Mouse (Mus musculus) lung, embryonic 15.5 days (tissue): Measurements from ENCODE around the gene Treml2. TPM values are rescaled to one million over a fixed set of nuclear protein-coding genes. Genes with fewer than 3 reads are reported as not detected.
"Not testable (repeated sequence)": the region's sequence is repeated elsewhere in the genome, so short reads cannot be mapped to it uniquely, and the experiment has no call there.

Experiments used
- ATAC-seq: fragments of 200-750 bp; cut with Nextera tagmentation; 2 replicates; pipeline ENCODE4 v1.8.0; 2017; ENCODE audit warnings: moderate number of reproducible peaks, borderline replicate concordance; ENCODE audit not compliant: low FRiP score, low TSS enrichment; ENCODE audit errors: extremely low read depth
- H3K27ac ChIP-seq: fragments of 300-500 bp; sonication (generic); 2 replicates; pipeline ENCODE4 v1.5.1; 2015; ENCODE audit warnings: moderate library complexity, mild to moderate bottlenecking, inconsistent platforms
- H3K27me3 ChIP-seq: fragments of 300-500 bp; sonication (generic); 2 replicates; pipeline ENCODE4 v1.6.1; 2015; ENCODE audit warnings: inconsistent platforms
- H3K36me3 ChIP-seq: fragments of 300-500 bp; sonication (generic); 2 replicates; pipeline ENCODE4 v1.6.1; 2015; ENCODE audit warnings: inconsistent platforms
- H3K4me1 ChIP-seq: fragments of 300-500 bp; sonication (generic); 2 replicates; pipeline ENCODE4 v1.6.1; 2015; ENCODE audit warnings: inconsistent platforms
- H3K4me2 ChIP-seq: fragments of 300-500 bp; sonication (generic); 2 replicates; pipeline ENCODE4 v1.6.1; 2015; ENCODE audit warnings: inconsistent platforms, mild to moderate bottlenecking, moderate library complexity
- H3K4me3 ChIP-seq: fragments of 300-500 bp; sonication (generic); 2 replicates; pipeline ENCODE4 v1.5.1; 2015; ENCODE audit warnings: mild to moderate bottlenecking, inconsistent platforms
- H3K9ac ChIP-seq: fragments of 300-500 bp; sonication (generic); 2 replicates; pipeline ENCODE4 v1.6.1; 2015; ENCODE audit warnings: inconsistent platforms
- H3K9me3 ChIP-seq: fragments of 300-500 bp; sonication (generic); 2 replicates; pipeline ENCODE4 v1.6.1; 2016; ENCODE audit warnings: inconsistent platforms
- WGBS: fragments of 180-500 bp; shearing (Covaris S2); methylation state at CpG from one replicate; pipeline ENCODE4 v1.1.7; 2015; 5-methylcytosine and 5-hydroxymethylcytosine counted together
- polyA plus RNA-seq: library from polyadenylated mRNA; unstranded; fragments of >200 nt; fragmentation: Nextera tagmentation; extraction: Ambion mirVana; gene quantifications from 2 replicates; pipeline ENCODE4 v1.2.1, GENCODE M21; 2015

Gene Treml2
- polyA plus RNA-seq, 1 experiment from 2014 or later, result 0.62 TPM

DNA sequence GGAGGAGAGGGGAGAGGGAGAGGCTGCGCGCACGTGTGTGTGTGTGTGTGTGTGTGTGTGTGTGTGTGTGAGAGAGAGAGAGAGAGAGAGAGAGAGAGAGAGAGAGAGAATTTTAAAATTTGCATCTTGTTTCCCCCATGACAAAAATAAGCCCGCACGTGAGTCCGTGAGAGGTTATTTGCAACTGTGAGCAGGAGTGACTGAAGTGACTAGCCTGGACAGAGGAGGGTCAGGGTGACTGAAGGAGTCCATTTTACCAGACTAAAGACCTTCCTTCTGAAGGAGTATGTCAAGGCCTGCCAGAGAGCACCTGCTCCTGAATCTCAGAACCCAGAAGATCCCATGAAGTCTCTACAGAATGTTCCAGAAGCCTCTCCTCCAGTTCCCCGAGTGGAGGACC, 458 bp downstream of the Treml2 start:
- Histone ChIP-seq H3K4me2 (no peak overlapping the region), H3K9me3 (no peaks in the 10 kb centered on the region), H3K27ac (no peak overlapping the region), H3K9ac (no peak overlapping the region), H3K4me1 (no peaks in the 10 kb centered on the region), H3K4me3 (no peak overlapping the region), H3K36me3 (no peaks in the 10 kb centered on the region), H3K27me3 (no peaks in the 10 kb centered on the region)
- no peak for ATAC-seq
- WGBS, result 58% methylated on average over 7 of the region's 7 CpGs

DNA sequence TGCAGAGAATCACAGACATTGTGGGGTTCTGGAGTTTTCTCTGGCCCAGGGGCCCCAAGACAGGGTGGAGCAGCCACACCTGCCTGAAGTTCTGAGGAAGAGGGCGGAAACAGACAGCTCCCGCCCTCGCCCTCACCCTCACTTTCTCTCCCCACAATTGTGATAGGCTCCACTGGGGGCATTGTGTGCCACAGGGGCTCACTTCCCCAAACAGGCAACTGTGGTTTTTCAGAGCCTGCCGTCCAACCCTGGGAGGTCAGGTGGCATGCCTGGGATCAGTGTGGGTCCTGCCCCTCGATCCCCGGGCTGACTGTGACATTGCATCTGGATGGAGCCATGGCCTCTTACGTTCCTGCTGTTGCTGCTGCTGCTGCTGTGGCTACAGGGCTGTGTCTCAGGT, 901 bp downstream of the Treml2 start:
- no peak overlapping the region for H3K9ac ChIP-seq
- WGBS, result 60% methylated on average over 7 of the region's 7 CpGs
- no peaks in the 10 kb centered on the region for H3K4me1 ChIP-seq
- H3K27ac ChIP-seq, result no peak overlapping the region
- H3K4me3 ChIP-seq, result no peak overlapping the region
- H3K27me3 ChIP-seq, result no peaks in the 10 kb centered on the region
- ATAC-seq, result no peak
- no peaks in the 10 kb centered on the region for H3K36me3 ChIP-seq
- H3K9me3 ChIP-seq, result no peaks in the 10 kb centered on the region
- no peak overlapping the region for H3K4me2 ChIP-seq

DNA sequence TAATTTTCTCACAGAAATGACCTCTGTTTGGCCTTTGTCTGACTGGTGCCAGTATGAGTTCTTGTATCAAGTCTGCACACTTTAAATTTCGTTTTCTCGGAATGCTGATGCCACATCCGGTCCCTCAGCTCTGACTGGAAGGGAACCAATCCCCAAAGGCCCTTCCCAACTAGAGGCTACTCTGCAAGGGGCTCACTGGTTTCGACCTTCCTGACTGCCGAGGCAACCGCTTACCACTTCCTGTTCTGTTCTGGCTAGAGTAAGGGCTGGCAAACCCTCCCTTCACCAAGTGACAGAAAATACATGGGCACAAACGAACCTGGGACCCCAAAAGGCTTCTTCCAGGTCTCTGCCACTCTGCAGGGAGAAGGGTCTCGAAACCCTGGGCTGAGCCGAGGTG, 1.6 kb downstream of the Treml2 start:
- no peaks in the 10 kb centered on the region for H3K36me3 ChIP-seq
- H3K4me3 ChIP-seq, result no peak overlapping the region
- H3K9me3 ChIP-seq, result no peaks in the 10 kb centered on the region
- no peak overlapping the region for H3K9ac ChIP-seq
- no peaks in the 10 kb centered on the region for H3K4me1 ChIP-seq
- ATAC-seq, result no peak
- no peak overlapping the region for H3K4me2 ChIP-seq
- H3K27me3 ChIP-seq, result no peaks in the 10 kb centered on the region
- 69% methylated on average over 9 of the region's 9 CpGs for WGBS
- H3K27ac ChIP-seq, result no peak overlapping the region

DNA sequence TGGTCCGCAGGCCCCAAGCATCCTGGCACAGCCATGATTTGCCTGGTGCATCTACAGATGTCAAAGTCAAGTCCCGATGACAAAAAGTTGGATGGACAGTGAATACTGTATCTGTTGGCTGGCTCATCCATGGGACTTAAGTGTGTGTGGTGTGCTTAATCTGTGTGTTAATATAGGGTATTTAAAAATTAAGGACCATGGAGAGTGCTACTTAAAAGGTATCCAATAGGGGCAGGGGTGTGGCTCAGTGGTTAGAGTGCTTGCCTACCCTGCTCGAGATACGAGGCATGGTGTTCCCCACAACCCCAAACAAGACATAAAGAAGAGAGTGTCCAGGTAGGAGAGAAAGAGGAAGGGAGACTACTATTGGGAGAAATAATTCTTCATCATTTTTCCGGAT, 2.5 kb downstream of the Treml2 start:
- no peak overlapping the region for H3K4me2 ChIP-seq
- H3K27ac ChIP-seq, result no peak overlapping the region
- ATAC-seq, result no peak
- no peaks in the 10 kb centered on the region for H3K27me3 ChIP-seq
- no peaks in the 10 kb centered on the region for H3K9me3 ChIP-seq
- no peaks in the 10 kb centered on the region for H3K4me1 ChIP-seq
- no peak overlapping the region for H3K9ac ChIP-seq
- no peaks in the 10 kb centered on the region for H3K36me3 ChIP-seq
- 80% methylated on average over 5 of the region's 5 CpGs for WGBS
- no peak overlapping the region for H3K4me3 ChIP-seq

DNA sequence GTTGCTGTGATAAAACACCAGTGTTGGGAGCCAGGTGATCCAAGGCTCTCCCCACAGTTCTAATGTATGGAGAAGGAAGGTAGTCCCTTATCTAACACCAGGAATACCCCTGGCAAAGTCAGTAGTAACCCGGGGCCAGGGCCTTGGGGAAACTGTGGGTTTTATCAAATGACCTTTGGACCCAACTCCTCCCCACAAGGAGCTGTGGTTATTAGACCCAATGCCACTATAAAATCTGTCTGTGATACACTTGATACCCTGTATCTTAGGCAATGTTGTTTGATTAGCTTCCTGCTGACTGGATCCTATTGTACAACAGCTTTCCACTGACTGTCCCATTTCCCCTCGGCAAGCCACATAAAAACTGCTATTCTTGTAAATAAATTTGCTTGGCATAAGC, 12.8 kb downstream of the Treml2 start:
- no peaks in the 10 kb centered on the region for H3K27me3 ChIP-seq
- no peak overlapping the region for H3K27ac ChIP-seq
- H3K9me3 ChIP-seq, result no peaks in the 10 kb centered on the region
- no peak for ATAC-seq
- no peaks in the 10 kb centered on the region for H3K4me1 ChIP-seq
- H3K4me3 ChIP-seq, result no peak overlapping the region
- H3K4me2 ChIP-seq, result no peak overlapping the region
- H3K36me3 ChIP-seq, result no peaks in the 10 kb centered on the region
- WGBS, result 74% methylated on average over 2 of the region's 2 CpGs
- no peak overlapping the region for H3K9ac ChIP-seq

DNA sequence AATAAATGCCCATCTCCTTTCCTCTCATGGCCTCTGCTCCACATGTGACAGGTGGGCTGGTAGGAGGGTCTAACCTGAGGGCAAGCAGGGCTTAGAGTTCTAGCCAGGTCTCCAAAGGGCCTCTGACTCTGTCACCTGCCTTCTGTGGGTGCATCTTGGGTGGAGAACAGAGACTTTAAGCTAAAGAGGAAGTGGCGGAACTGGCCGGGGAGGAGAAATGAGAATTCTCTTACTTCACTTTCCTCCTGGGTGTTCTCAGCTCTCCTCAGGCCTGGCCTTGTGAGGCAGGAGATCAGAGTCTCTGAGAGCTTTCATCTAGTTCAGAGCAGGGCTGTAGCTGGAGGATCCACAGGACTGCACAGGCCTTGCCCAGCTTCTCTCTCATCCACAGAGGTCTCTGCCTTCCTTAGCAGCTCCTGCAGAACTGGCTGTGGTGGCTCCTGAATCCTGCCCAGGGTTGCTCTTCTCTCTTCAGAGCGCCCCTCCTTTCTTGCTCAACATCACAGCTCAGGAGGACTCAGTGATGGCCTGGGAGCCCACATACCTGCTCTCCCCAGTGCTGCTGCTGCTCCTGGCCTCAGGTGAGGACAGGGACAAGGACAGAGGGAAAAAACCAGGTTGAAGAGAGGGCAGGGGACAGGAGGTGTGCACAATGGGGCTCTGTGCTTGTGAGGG, 16.7 kb downstream of the Treml2 start, which contains the start of gene B430306N03Rik:
Gene B430306N03Rik, plus strand, starts transcription at position 237 of the 675 bp plus-strand sequence.
- H3K4me2 ChIP-seq, H3K4me1 ChIP-seq, H3K4me3 ChIP-seq, ATAC-seq, H3K27ac ChIP-seq, H3K27me3 ChIP-seq, H3K36me3 ChIP-seq, H3K9me3 ChIP-seq, H3K9ac ChIP-seq: not testable (repeated sequence)
- 82% methylated on average over 3 of the region's 3 CpGs for WGBS

DNA sequence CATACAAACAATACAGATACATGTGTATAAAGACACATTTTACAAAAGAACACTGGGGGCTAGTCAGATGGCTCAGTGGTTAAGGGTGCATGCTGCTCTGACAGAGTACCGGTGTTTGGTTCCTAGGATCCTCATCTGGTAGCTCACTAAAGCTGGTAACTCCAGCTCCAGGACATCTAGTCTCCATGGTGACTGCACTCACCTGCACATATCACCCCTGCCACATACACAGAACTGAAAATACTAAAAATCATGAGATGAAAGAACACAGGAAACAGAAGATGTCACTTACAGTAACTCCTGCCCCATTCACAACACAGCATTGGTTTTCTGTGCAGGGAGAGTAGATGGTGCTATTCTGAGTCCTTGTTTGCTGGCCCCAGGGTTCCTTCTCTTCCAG, 19.4 kb downstream of the Treml2 start:
- H3K36me3 ChIP-seq, result no peaks in the 10 kb centered on the region
- no peak overlapping the region for H3K4me2 ChIP-seq
- H3K27me3 ChIP-seq, result no peaks in the 10 kb centered on the region
- no peaks in the 10 kb centered on the region for H3K9me3 ChIP-seq
- WGBS, result 87% methylated on average over 1 of the region's 1 CpGs
- no peak overlapping the region for H3K27ac ChIP-seq
- no peak for ATAC-seq
- no peak overlapping the region for H3K9ac ChIP-seq
- no peaks in the 10 kb centered on the region for H3K4me1 ChIP-seq
- H3K4me3 ChIP-seq, result no peak overlapping the region

DNA sequence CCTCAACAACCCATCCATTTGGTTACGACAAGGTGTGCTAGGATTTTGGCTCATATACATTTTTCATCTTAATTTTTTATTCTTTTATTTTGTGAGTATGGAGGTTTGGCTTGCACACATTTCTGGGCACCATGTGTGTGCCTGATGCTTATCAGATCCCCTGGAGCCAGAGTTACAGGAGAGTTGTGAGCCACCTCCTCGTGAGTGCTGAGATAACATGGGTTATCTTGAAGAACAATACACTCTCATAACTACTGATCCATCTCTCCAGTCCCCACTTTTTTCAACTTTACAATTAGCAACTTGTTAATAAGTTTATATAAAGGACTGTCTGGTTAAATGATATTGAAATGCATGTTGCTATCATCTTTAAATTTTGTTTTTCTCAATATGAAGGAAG, 22.0 kb downstream of the Treml2 start:
- Histone ChIP-seq H3K27ac (no peak overlapping the region), H3K4me3 (no peak overlapping the region), H3K36me3 (no peaks in the 10 kb centered on the region), H3K9me3 (no peaks in the 10 kb centered on the region), H3K27me3 (no peaks in the 10 kb centered on the region), H3K4me1 (no peaks in the 10 kb centered on the region), H3K4me2 (no peak overlapping the region), H3K9ac (no peak overlapping the region)
- no peak for ATAC-seq
- WGBS, result 58% methylated on average over 2 of the region's 2 CpGs

DNA sequence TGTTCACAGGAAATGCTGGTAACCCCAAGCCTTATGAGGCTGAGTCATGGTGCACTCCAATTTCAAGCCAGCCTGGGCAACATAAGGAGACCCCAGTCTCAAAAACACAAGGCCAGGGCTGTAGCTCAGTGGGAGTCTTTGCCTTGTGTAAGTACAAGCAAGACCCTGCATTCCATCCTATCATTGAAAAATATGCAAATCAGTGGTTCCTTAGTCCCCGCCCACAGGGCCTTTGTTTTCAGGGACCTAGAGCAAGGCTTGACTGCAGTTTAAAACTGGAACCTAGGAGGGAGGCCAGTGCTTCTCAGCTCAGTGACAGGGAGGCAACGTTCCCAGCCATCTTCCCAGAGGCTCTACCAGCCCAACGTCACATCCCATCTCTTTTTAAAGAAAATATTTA, 23.9 kb downstream of the Treml2 start:
- no peak overlapping the region for H3K27ac ChIP-seq
- H3K27me3 ChIP-seq, result no peaks in the 10 kb centered on the region
- no peaks in the 10 kb centered on the region for H3K4me1 ChIP-seq
- 71% methylated on average over 3 of the region's 3 CpGs for WGBS
- no peak overlapping the region for H3K9ac ChIP-seq
- no peaks in the 10 kb centered on the region for H3K36me3 ChIP-seq
- no peaks in the 10 kb centered on the region for H3K9me3 ChIP-seq
- no peak overlapping the region for H3K4me3 ChIP-seq
- H3K4me2 ChIP-seq, result no peak overlapping the region
- no peak for ATAC-seq

DNA sequence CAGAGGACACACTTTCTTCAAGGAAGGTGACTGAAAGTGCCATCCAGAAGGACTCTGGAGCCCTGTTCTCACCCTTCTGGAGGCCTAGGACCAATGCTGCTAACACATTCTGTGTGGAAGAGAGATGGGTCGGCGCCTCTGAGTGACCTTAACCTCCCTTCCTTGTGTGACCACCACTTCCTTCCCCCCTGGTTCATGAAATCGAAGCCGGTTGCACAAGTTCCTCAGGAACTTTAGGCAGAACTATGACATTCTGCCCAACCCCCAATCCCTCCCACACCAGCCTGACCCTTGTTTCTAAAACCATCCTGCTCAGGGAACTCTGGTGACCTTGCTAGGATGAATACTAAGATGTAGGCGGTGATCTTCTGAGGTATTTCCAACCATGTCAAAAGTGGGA, 25.0 kb downstream of the Treml2 start:
- no peaks in the 10 kb centered on the region for H3K36me3 ChIP-seq
- no peak overlapping the region for H3K4me2 ChIP-seq
- no peak overlapping the region for H3K27ac ChIP-seq
- H3K27me3 ChIP-seq, result no peaks in the 10 kb centered on the region
- no peak overlapping the region for H3K4me3 ChIP-seq
- no peak for ATAC-seq
- no peak overlapping the region for H3K9ac ChIP-seq
- H3K4me1 ChIP-seq, result no peaks in the 10 kb centered on the region
- H3K9me3 ChIP-seq, result no peaks in the 10 kb centered on the region
- 87% methylated on average over 5 of the region's 5 CpGs for WGBS

DNA sequence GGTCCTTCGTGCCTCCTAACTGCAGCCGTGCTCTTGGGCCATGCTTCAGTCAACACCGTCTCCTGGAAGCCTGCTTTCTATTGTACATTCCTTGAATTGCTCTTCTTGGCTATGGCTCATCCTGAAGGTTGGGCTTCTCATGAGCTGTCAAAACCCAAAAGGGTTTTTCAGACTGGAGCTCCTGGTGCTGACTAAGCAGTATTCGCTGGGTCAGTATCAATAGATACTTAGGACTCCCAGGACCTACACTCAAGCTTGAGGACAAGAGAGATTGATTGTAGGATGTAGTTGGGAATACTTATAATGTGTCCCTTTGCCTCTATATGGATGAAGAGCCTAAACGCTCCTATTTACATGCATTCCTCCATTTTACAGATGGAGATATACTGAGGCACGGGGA, 25.8 kb downstream of the Treml2 start:
- no peak overlapping the region for H3K4me2 ChIP-seq
- H3K4me1 ChIP-seq, result no peaks in the 10 kb centered on the region
- H3K4me3 ChIP-seq, result no peak overlapping the region
- H3K36me3 ChIP-seq, result no peaks in the 10 kb centered on the region
- WGBS, result 85% methylated on average over 6 of the region's 6 CpGs
- H3K27ac ChIP-seq, result no peak overlapping the region
- H3K27me3 ChIP-seq, result no peaks in the 10 kb centered on the region
- H3K9ac ChIP-seq, result no peak overlapping the region
- no peak for ATAC-seq
- no peaks in the 10 kb centered on the region for H3K9me3 ChIP-seq

DNA sequence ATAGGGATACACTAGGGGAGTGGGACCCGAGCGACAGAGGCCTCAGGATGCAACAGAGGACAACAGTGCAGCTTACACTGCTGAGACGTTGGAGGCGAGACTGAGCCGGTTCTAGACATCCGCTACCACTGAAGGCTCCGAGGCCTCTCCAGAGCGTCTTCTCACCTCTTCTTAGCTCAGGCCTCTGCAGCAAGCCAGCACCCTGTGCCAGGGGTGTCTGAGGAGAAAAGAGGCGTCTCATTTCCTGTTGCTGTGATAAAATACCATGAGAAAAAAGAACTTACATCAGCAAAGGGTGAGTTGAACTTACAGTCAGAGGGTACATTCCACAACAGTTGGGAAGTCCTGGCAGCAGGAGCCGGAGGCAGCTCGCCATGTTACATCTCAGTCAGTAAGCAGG, 26.3 kb downstream of the Treml2 start:
- H3K4me1 ChIP-seq, result no peaks in the 10 kb centered on the region
- no peak overlapping the region for H3K9ac ChIP-seq
- no peak for ATAC-seq
- H3K4me2 ChIP-seq, result no peak overlapping the region
- no peak overlapping the region for H3K27ac ChIP-seq
- H3K4me3 ChIP-seq, result no peak overlapping the region
- H3K36me3 ChIP-seq, result no peaks in the 10 kb centered on the region
- no peaks in the 10 kb centered on the region for H3K9me3 ChIP-seq
- WGBS, result 69% methylated on average over 11 of the region's 11 CpGs
- H3K27me3 ChIP-seq, result no peaks in the 10 kb centered on the region

DNA sequence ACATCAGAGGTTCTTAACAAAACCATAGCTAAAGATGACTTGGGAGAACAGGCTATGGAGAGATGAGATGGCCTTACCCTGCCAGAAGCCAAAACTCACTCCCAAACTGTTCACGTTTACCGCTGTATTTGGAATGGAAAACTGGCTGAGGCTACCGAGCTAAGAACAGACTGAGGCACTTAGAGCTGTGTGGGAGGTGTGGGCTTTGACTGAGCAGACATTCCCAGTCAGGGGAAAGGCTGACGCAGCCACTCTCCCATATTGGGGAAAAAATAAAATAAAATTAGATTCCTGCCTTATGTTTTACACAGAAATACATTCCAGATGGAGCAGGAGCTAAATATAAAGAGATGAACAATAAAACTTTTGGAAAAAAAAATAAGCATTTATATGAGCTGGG, 27.4 kb downstream of the Treml2 start:
- Histone ChIP-seq H3K27ac (no peak overlapping the region), H3K9me3 (no peaks in the 10 kb centered on the region), H3K9ac (no peak overlapping the region), H3K27me3 (no peaks in the 10 kb centered on the region), H3K4me3 (no peak overlapping the region), H3K4me1 (no peaks in the 10 kb centered on the region), H3K4me2 (no peak overlapping the region), H3K36me3 (no peaks in the 10 kb centered on the region)
- WGBS, result 65% methylated on average over 4 of the region's 4 CpGs
- ATAC-seq, result no peak
